Mouse (Mus musculus) mouse trophoblast stem cell (cell line): ENCODE results near the gene Kank2.

Experiments
- in situ Hi-C, 2 experiments: fragments of 300-500 bp; cut with MseI, MboI; formaldehyde crosslinking; loops; 2 replicates in 1 of 2; 3 replicates in 1 of 2; pipeline ENCODE4 v1.15.1; 2025

Kank2 gene

GRCm38 (mm10) chr9:21750370-21750769, 48.2 kb downstream of the Kank2 start:
- in situ Hi-C loops = no loop called here

- in situ Hi-C loops = no loop called here
These were observed 49.0 kb downstream of the Kank2 start for GRCm38 (mm10) chr9:21749382-21750118.

- in situ Hi-C loops = no loop called here
These were observed 50.1 kb downstream of the Kank2 start for GRCm38 (mm10) chr9:21748491-21748890.

- in situ Hi-C loops = no loop called here
These were observed 50.5 kb downstream of the Kank2 start for GRCm38 (mm10) chr9:21748033-21748432.

- in situ Hi-C loops = no loop called here
These were observed 51.2 kb downstream of the Kank2 start for GRCm38 (mm10) chr9:21747238-21747774.

GRCm38 (mm10) chr9:21741514-21741913, 57.0 kb downstream of the Kank2 start:
- in situ Hi-C loops = no loop called here

- in situ Hi-C loops = no loop called here
These were observed 58.1 kb downstream of the Kank2 start for GRCm38 (mm10) chr9:21740427-21740826.

- in situ Hi-C loops = no loop called here
These were observed 59.8 kb downstream of the Kank2 start for GRCm38 (mm10) chr9:21738776-21739175.

- in situ Hi-C loops = no loop called here
These were observed 61.4 kb downstream of the Kank2 start for GRCm38 (mm10) chr9:21737188-21737587.

- in situ Hi-C loops = no loop called here
These were observed 62.0 kb downstream of the Kank2 start for GRCm38 (mm10) chr9:21736580-21736979.

GRCm38 (mm10) chr9:21735126-21735525, 63.4 kb downstream of the Kank2 start:
- in situ Hi-C loops = no loop called here

- in situ Hi-C loops = no loop called here
These were observed 64.6 kb downstream of the Kank2 start for GRCm38 (mm10) chr9:21733989-21734388.

- in situ Hi-C loops = no loop called here
These were observed 65.1 kb downstream of the Kank2 start for GRCm38 (mm10) chr9:21733446-21733845.

GRCm38 (mm10) chr9:21732288-21732687, 66.3 kb downstream of the Kank2 start:
- in situ Hi-C loops = no loop called here

- in situ Hi-C loops = no loop called here
These were observed 69.3 kb downstream of the Kank2 start for GRCm38 (mm10) chr9:21729264-21729663.

GRCm38 (mm10) chr9:21728261-21728832, 70.2 kb downstream of the Kank2 start:
- in situ Hi-C loops = no loop called here

- in situ Hi-C loops = no loop called here
These were observed 72.1 kb downstream of the Kank2 start for GRCm38 (mm10) chr9:21726218-21726975.

- in situ Hi-C loops = no loop called here
These were observed 73.1 kb downstream of the Kank2 start for GRCm38 (mm10) chr9:21725224-21726121.

- in situ Hi-C loops = no loop called here
These were observed 74.4 kb downstream of the Kank2 start for GRCm38 (mm10) chr9:21724147-21724536.

- in situ Hi-C loops = no loop called here
These were observed 75.0 kb downstream of the Kank2 start, which contains the start of gene Ldlr for GRCm38 (mm10) chr9:21723377-21724146. Gene Ldlr, plus strand, starts transcription at chr9:21723483.

GRCm38 (mm10) chr9:21721036-21721435, 77.5 kb downstream of the Kank2 start:
- in situ Hi-C loops = no loop called here
